Mouse (Mus musculus) telencephalon, adult 2 months (tissue): ENCODE measurements around the gene Fbxo7.

Experiments used
- DNase-seq: peaks from one replicate; pipeline ENCODE4 v3.0.0-alpha.2; 2011; ENCODE audit warnings: low read depth, low spot score

Fbxo7 gene

GRCm38 (mm10) chr10:86034007-86034728 is 12.4 kb downstream of the Fbxo7 start:
- DNase-seq: no peak

- no peak for DNase-seq
These were observed 21.9 kb downstream of the Fbxo7 start for GRCm38 (mm10) chr10:86043651-86044050.

GRCm38 (mm10) chr10:86044066-86044465 is 22.3 kb downstream of the Fbxo7 start:
- no peak for DNase-seq

GRCm38 (mm10) chr10:86046371-86046770 is 24.6 kb downstream of the Fbxo7 start:
- DNase-seq: no peak

- no peak for DNase-seq
These were observed 26.0 kb downstream of the Fbxo7 start for GRCm38 (mm10) chr10:86047786-86048185.

- no peak for DNase-seq
These were observed 28.8 kb downstream of the Fbxo7 start for GRCm38 (mm10) chr10:86050522-86050921.

GRCm38 (mm10) chr10:86052818-86053522 is 31.2 kb downstream of the Fbxo7 start:
- DNase-seq: no peak

- no peak for DNase-seq
These were observed 34.6 kb downstream of the Fbxo7 start for GRCm38 (mm10) chr10:86056297-86056903.

GRCm38 (mm10) chr10:86057286-86057685 is 35.5 kb downstream of the Fbxo7 start:
- DNase-seq: no peak

- DNase-seq: no peak
These were observed 35.9 kb downstream of the Fbxo7 start for GRCm38 (mm10) chr10:86057712-86058111.

- DNase-seq: no peak
These were observed 38.5 kb downstream of the Fbxo7 start for GRCm38 (mm10) chr10:86060267-86060666.

- no peak for DNase-seq
These were observed 40.7 kb downstream of the Fbxo7 start for GRCm38 (mm10) chr10:86062261-86063017.

- DNase-seq: no peak
These were observed 41.2 kb downstream of the Fbxo7 start for GRCm38 (mm10) chr10:86063018-86063384.

GRCm38 (mm10) chr10:86064937-86065336 is 43.2 kb downstream of the Fbxo7 start:
- DNase-seq: peak; percentile 49

- DNase-seq: no peak
These were observed 43.9 kb downstream of the Fbxo7 start for GRCm38 (mm10) chr10:86065661-86066060.

GRCm38 (mm10) chr10:86066651-86067050 is 44.9 kb downstream of the Fbxo7 start:
- DNase-seq: no peak

- no peak for DNase-seq
These were observed 46.1 kb downstream of the Fbxo7 start for GRCm38 (mm10) chr10:86067911-86068310.

GRCm38 (mm10) chr10:86069341-86069740 is 47.6 kb downstream of the Fbxo7 start:
- no peak for DNase-seq

- DNase-seq: no peak
These were observed 49.0 kb downstream of the Fbxo7 start for GRCm38 (mm10) chr10:86070751-86071150.

- no peak for DNase-seq
These were observed 52.4 kb downstream of the Fbxo7 start for GRCm38 (mm10) chr10:86074134-86074533.

- no peak for DNase-seq
These were observed 53.4 kb downstream of the Fbxo7 start for GRCm38 (mm10) chr10:86074971-86075711.
